Mouse (Mus musculus): ENCODE measurements around the gene Dtx1. TPM values are rescaled to one million over a fixed set of nuclear protein-coding genes. Genes with fewer than 3 reads are reported as not detected.

Gene Dtx1
- total and polyA plus RNA-seq, 3 experiments = 0.12 to 0.63 TPM; not detected in 1

DNA sequence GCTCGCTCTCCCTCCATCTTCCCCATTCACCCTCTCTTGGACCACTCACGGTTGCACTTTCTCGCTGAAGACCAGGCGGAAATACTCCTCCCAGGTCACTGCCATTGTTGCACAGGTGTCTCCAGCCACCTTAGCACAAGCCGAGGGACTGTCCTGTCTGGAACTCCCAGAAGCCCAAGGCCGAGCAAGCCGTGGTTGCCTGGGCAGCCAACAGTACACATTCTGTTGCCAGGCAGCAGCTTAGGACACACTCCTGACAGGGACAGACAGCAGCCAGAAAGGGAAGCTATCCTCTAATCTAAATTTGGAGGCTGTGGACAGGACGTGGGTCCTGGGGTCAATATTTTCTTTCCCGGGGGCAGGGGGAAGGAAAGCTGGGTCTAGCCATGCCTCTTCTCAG is 77.6 kb downstream of the Dtx1 start, which contains the start of gene Cfap73:
Cfap73 (minus strand) TSS at position 105 of the 400 bp plus-strand sequence.
- no peak within 1 kb of the TSS for H3K4me3 ChIP-seq (ENCODE audit: control insufficient read depth in 1 of 2, insufficient read depth in 1 of 2, low read depth in 2 of 2, low read length in 2 of 2)
- no peaks in the 10 kb centered on the region for H3K79me2 ChIP-seq (ENCODE audit: control insufficient read depth, insufficient read depth, low read length, poor library complexity)
- H3K9me3 ChIP-seq (replicated peaks; ENCODE audit: insufficient read depth, low read length) = no peaks in the 10 kb centered on the region
- H3K27me3 ChIP-seq (ENCODE audit: control insufficient read depth in 1 of 2, insufficient read depth in 2 of 2, low read length in 2 of 2) = no peaks in the 10 kb centered on the region; a peak in 1 of 4 replicates
- H3K27ac ChIP-seq (ENCODE audit: control insufficient read depth, low read depth, low read length) = no peak within 1 kb of the TSS
- no peak for TF ChIP-seq SIN3A (IDR thresholded peaks at IDR 0.05; ENCODE audit: low read length)
- no peak for TF ChIP-seq ZKSCAN1 (IDR thresholded peaks at IDR 0.05; ENCODE audit: low read depth, low read length)
- TF ChIP-seq KAT2A (conservative IDR thresholded peaks at IDR 0.05; ENCODE audit: low read depth, low read length) = no peak
- no peak for TF ChIP-seq MYC (IDR thresholded peaks at IDR 0.05; ENCODE audit: low read depth, low read length)
- no peak for TF ChIP-seq E2F4 (IDR thresholded peaks at IDR 0.05; ENCODE audit: borderline replicate concordance, low read depth, low read length)
- TF ChIP-seq EP300 (IDR thresholded peaks at IDR 0.05; ENCODE audit: low read depth in 1 of 2, low read length in 2 of 2) = no peak
- TF ChIP-seq CHD2 (IDR thresholded peaks at IDR 0.05; ENCODE audit: low read length) = no peak
- TF ChIP-seq RCOR1 (IDR thresholded peaks at IDR 0.05; ENCODE audit: low read depth, low read length) = no peak
- no peaks in the 10 kb centered on the region for H3K4me1 ChIP-seq (ENCODE audit: control insufficient read depth in 1 of 2, insufficient read depth in 2 of 2, low read length in 2 of 2)
- no peaks in the 10 kb centered on the region for H3K36me3 ChIP-seq (ENCODE audit: control insufficient read depth in 1 of 2, insufficient read depth in 2 of 2, low read length in 2 of 2)
- H3K9ac ChIP-seq (ENCODE audit: control insufficient read depth, low read depth, low read length, poor library complexity, severe bottlenecking) = no peak within 1 kb of the TSS
- DNase-seq (ENCODE audit: low read depth, low spot score) = no peak

GRCm38 (mm10) chr5:120631892-120632291 is 79.8 kb downstream of the Dtx1 start:
- Histone ChIP-seq H3K27me3 (ENCODE audit: control insufficient read depth in 1 of 2, insufficient read depth in 2 of 2, low read length in 2 of 2) (no peaks in the 10 kb centered on the region), H3K4me1 (ENCODE audit: control insufficient read depth in 1 of 2, insufficient read depth in 2 of 2, low read length in 2 of 2) (peaks cover 0 to 11% of the 10 kb centered on the region in 2 experiments; a peak in 2 of 4 replicates), H3K9ac (ENCODE audit: control insufficient read depth, low read depth, low read length, poor library complexity, severe bottlenecking) (no peak overlapping the region), H3K9me3 (replicated peaks; ENCODE audit: insufficient read depth, low read length) (no peaks in the 10 kb centered on the region), H3K27ac (ENCODE audit: control insufficient read depth, low read depth, low read length) (no peak overlapping the region), H3K4me3 (ENCODE audit: control insufficient read depth in 1 of 2, insufficient read depth in 1 of 2, low read depth in 2 of 2, low read length in 2 of 2) (no peak overlapping the region), H3K36me3 (ENCODE audit: control insufficient read depth in 1 of 2, insufficient read depth in 2 of 2, low read length in 2 of 2) (peaks cover 0 to 8% of the 10 kb centered on the region in 2 experiments; a peak in 2 of 4 replicates), H3K79me2 (ENCODE audit: control insufficient read depth, insufficient read depth, low read length, poor library complexity) (no peaks in the 10 kb centered on the region)
- DNase-seq (ENCODE audit: low read depth, low spot score) = no peak
- TF ChIP-seq SMC3 (IDR thresholded peaks at IDR 0.05; ENCODE audit: low read depth, low read length) (0 out of 2 replicates have a peak, but pooled peaks have one; percentile 6), RCOR1 (IDR thresholded peaks at IDR 0.05; ENCODE audit: low read depth, low read length) (no peak), CHD1 (IDR thresholded peaks at IDR 0.05; ENCODE audit: low read depth, low read length) (no peak), BHLHE40 (IDR thresholded peaks at IDR 0.05; ENCODE audit: borderline replicate concordance, low read depth, low read length) (no peak), NRF1 (IDR thresholded peaks at IDR 0.05; ENCODE audit: insufficient read depth, low read depth, low read length, poor library complexity, severe bottlenecking) (no peak), CTCF (IDR thresholded peaks at IDR 0.05 in 2 of 3, conservative IDR thresholded peaks at IDR 0.05 in 1 of 3; ENCODE audit: control insufficient read depth in 1 of 3, insufficient read depth in 1 of 3, low read depth in 2 of 3, low read length in 3 of 3, poor library complexity in 1 of 3, severe bottlenecking in 1 of 3) (peak; percentile 11 to 37 (median 34); a peak in 4 of 6 replicates), MAX (IDR thresholded peaks at IDR 0.05; ENCODE audit: low read length) (no peak), POLR2A (IDR thresholded peaks at IDR 0.05; ENCODE audit: control insufficient read depth in 1 of 2, insufficient read depth in 1 of 2, low read depth in 1 of 2, low read length in 2 of 2, poor library complexity in 1 of 2) (no peak), ETS1 (IDR thresholded peaks at IDR 0.05; ENCODE audit: low read depth, low read length) (no peak)

Measured in MEL (cell line).